Comparison of ENCODE assay signal across 8 mouse cellular contexts in genomic region chr12:111713004-111713651, GRCm38 (mm10). TPM values are rescaled to one million over a fixed set of nuclear protein-coding genes. Genes with fewer than 3 reads are reported as not detected.
DNase-seq lines count a peak whose midpoint lies in the region; ATAC-seq lines count a peak whose summit lies in the region.

Bag5 (minus strand) TSS chr12:111713257.
Apopt1 (plus strand) TSS chr12:111713261.

- peaks cover 11% of the 10 kb centered on the region for H3K4me1 ChIP-seq in brown adipose tissue, adult 24 weeks (ENCODE audit: control insufficient read depth, insufficient read depth, insufficient read length, low read length)
- H3K4me1 ChIP-seq in heart, embryonic 12.5 days (replicated peaks), result peaks cover 17% of the 10 kb centered on the region
- H3K4me1 ChIP-seq in kidney, embryonic 16.5 days (ENCODE audit: insufficient read depth, low read length), result peaks cover 23% of the 10 kb centered on the region
- peaks cover 42% of the 10 kb centered on the region for H3K4me1 ChIP-seq in liver, embryonic 12.5 days

- H3K27me3 ChIP-seq in heart, embryonic 12.5 days (replicated peaks), result no peaks in the 10 kb centered on the region
- no peaks in the 10 kb centered on the region for H3K27me3 ChIP-seq in kidney, embryonic 16.5 days (ENCODE audit: insufficient read depth, low read length)
- no peaks in the 10 kb centered on the region for H3K27me3 ChIP-seq in liver, embryonic 12.5 days (replicated peaks)
- no peaks in the 10 kb centered on the region for H3K27me3 ChIP-seq in splenic B cell, adult 2 months (ENCODE audit: control insufficient read depth, insufficient read depth, low read length, poor library complexity, severe bottlenecking)

- H3K27ac ChIP-seq in brown adipose tissue, adult 24 weeks (replicated peaks; ENCODE audit: low read depth, low read length), result peak within 1 kb of the TSS; percentile 73
- peak within 1 kb of the TSS; percentile 81 for H3K27ac ChIP-seq in heart, embryonic 12.5 days (ENCODE audit: poor library complexity, severe bottlenecking)
- H3K27ac ChIP-seq in kidney, embryonic 16.5 days (ENCODE audit: low read length), result peak within 1 kb of the TSS; percentile 80
- peak within 1 kb of the TSS; percentile 81 for H3K27ac ChIP-seq in liver, embryonic 12.5 days

- H3K4me2 ChIP-seq in heart, embryonic 12.5 days, result peak within 1 kb of the TSS; percentile 90
- peak within 1 kb of the TSS; percentile 57 for H3K4me2 ChIP-seq in kidney, embryonic 16.5 days (replicated peaks; ENCODE audit: low read depth, low read length)
- H3K4me2 ChIP-seq in liver, embryonic 12.5 days, result peak within 1 kb of the TSS; percentile 96

- peak; percentile 95 for DNase-seq in naive thymus-derived CD4-positive, alpha-beta T cell, adult 2 months (ENCODE audit: low read depth)
- DNase-seq in splenic B cell, adult 2 months (ENCODE audit: low read depth, low spot score), result peak; percentile 94

- under 1% methylated on average over 85 of the region's 86 CpGs for WGBS in heart, embryonic 12.5 days
- WGBS in kidney, embryonic 16.5 days, result under 1% methylated on average over 81 of the region's 86 CpGs
- 0% methylated on average over 75 of the region's 86 CpGs for WGBS in liver, embryonic 12.5 days (ENCODE audit: insufficient replicate concordance)

- no peaks in the 10 kb centered on the region for H3K9me3 ChIP-seq in heart, embryonic 12.5 days (replicated peaks)
- H3K9me3 ChIP-seq in kidney, embryonic 16.5 days (ENCODE audit: low read length), result no peaks in the 10 kb centered on the region
- no peaks in the 10 kb centered on the region; the same call in 1 of the 2 replicates for H3K9me3 ChIP-seq in liver, embryonic 12.5 days (replicated peaks)

- peak within 1 kb of the TSS; percentile 86 for H3K4me3 ChIP-seq in brown adipose tissue, adult 24 weeks (ENCODE audit: insufficient read depth, low read depth, low read length)
- H3K4me3 ChIP-seq in heart, embryonic 12.5 days, result peak within 1 kb of the TSS; percentile 100
- peak within 1 kb of the TSS; percentile 93 for H3K4me3 ChIP-seq in kidney, embryonic 16.5 days (ENCODE audit: low read length)
- H3K4me3 ChIP-seq in liver, embryonic 12.5 days, result peak within 1 kb of the TSS; percentile 97

- peak; percentile 99 for ATAC-seq in CD4-positive, CD25-positive, alpha-beta regulatory T cell, adult 4 months
- peak; percentile 79 for ATAC-seq in erythroid progenitor cell, adult 5-6 weeks (replicated peaks; ENCODE audit: low FRiP score, poor library complexity, severe bottlenecking)
- peak; percentile 90 for ATAC-seq in heart, embryonic 12.5 days (ENCODE audit: insufficient number of reproducible peaks, low FRiP score)
- ATAC-seq in kidney, embryonic 16.5 days (ENCODE audit: low FRiP score, low TSS enrichment), result peak; percentile 94
- peak; percentile 82 for ATAC-seq in liver, embryonic 12.5 days

- H3K36me3 ChIP-seq in heart, embryonic 12.5 days, result peaks cover 36% of the 10 kb centered on the region
- peaks cover 25% of the 10 kb centered on the region for H3K36me3 ChIP-seq in kidney, embryonic 16.5 days (ENCODE audit: insufficient read depth, low read length)
- H3K36me3 ChIP-seq in liver, embryonic 12.5 days, result peaks cover 45% of the 10 kb centered on the region
- H3K36me3 ChIP-seq in splenic B cell, adult 2 months (ENCODE audit: control insufficient read depth, insufficient read depth, low read length, poor library complexity, severe bottlenecking), result peaks cover 2% of the 10 kb centered on the region

- H3K9ac ChIP-seq in heart, embryonic 12.5 days, result peak within 1 kb of the TSS; percentile 99
- H3K9ac ChIP-seq in kidney, embryonic 16.5 days (replicated peaks; ENCODE audit: low read length), result peak within 1 kb of the TSS; percentile 96
- peak within 1 kb of the TSS; percentile 97 for H3K9ac ChIP-seq in liver, embryonic 12.5 days

RNA-seq across cellular contexts. Expression of gene Bag5, which starts in this region (rescaled TPM):
- 10 to 100 TPM; 32.5 to 37.9 TPM for polyA plus RNA-seq in CD4-positive, CD25-positive, alpha-beta regulatory T cell, adult 4 months (2017; shearing (Covaris generic))
- polyA plus RNA-seq in brown adipose tissue, adult 24 weeks (2012; ENCODE audit: insufficient read depth, insufficient read length, missing spikeins), result 16.2 and 18.1 TPM in 2 replicates
- 5.4 and 6.3 TPM in 2 replicates for total RNA-seq in erythroid progenitor cell, adult 5-6 weeks (2015; ENCODE audit: low replicate concordance)
- 1.2 and 8.1 TPM in 2 replicates for total RNA-seq in erythroid progenitor cell, adult 5-6 weeks (2017; ENCODE audit: low replicate concordance)
- polyA plus RNA-seq in heart, embryonic 12.5 days (2016; fragmentation: Nextera tagmentation; extraction: Ambion mirVana), result 40.2 and 41.3 TPM in 2 replicates
- polyA plus RNA-seq in kidney, embryonic 16.5 days (2015; fragmentation: Nextera tagmentation; extraction: Ambion mirVana), result 52.0 and 59.5 TPM in 2 replicates
- polyA plus RNA-seq in liver, embryonic 12.5 days (2016; fragmentation: Nextera tagmentation; extraction: Ambion mirVana), result 28.4 and 28.5 TPM in 2 replicates

RNA-seq across cellular contexts. Expression of gene Apopt1, which starts in this region (rescaled TPM):
- polyA plus RNA-seq in CD4-positive, CD25-positive, alpha-beta regulatory T cell, adult 4 months (2017; shearing (Covaris generic)), result 10 to 100 TPM; 69.2 to 69.5 TPM
- polyA plus RNA-seq in brown adipose tissue, adult 24 weeks (2012; ENCODE audit: insufficient read depth, insufficient read length, missing spikeins), result 123 and 134 TPM in 2 replicates
- 8.4 and 22.7 TPM in 2 replicates for total RNA-seq in erythroid progenitor cell, adult 5-6 weeks (2015; ENCODE audit: low replicate concordance)
- total RNA-seq in erythroid progenitor cell, adult 5-6 weeks (2017; ENCODE audit: low replicate concordance), result 4.8 and 11.3 TPM in 2 replicates
- 46.6 and 48.8 TPM in 2 replicates for polyA plus RNA-seq in heart, embryonic 12.5 days (2016; fragmentation: Nextera tagmentation; extraction: Ambion mirVana)
- polyA plus RNA-seq in kidney, embryonic 16.5 days (2015; fragmentation: Nextera tagmentation; extraction: Ambion mirVana), result 54.8 TPM in 2 replicates
- 36.3 and 36.5 TPM in 2 replicates for polyA plus RNA-seq in liver, embryonic 12.5 days (2016; fragmentation: Nextera tagmentation; extraction: Ambion mirVana)

Comparison
In these comparisons a context has a peak if more than half of its experiments do, and no peak if none do; other contexts are left out.
1. Peak in every context shown above with its lines: DNase-seq, ATAC-seq, H3K4me3 ChIP-seq and H3K27ac ChIP-seq.